Mouse (Mus musculus) midbrain, embryonic 13.5 days (tissue): ENCODE results near the gene Slc17a5. TPM values are rescaled to one million over a fixed set of nuclear protein-coding genes. Genes with fewer than 3 reads are reported as not detected.
A peak's percentile ranks its signal among the peaks of the same experiment; 100 is the strongest.
"Not testable (repeated sequence)": the region's sequence is repeated elsewhere in the genome, so short reads cannot be mapped to it uniquely, and the experiment has no call there.

Experiments used
- ATAC-seq: fragments of 200-750 bp; cut with Nextera tagmentation; 2 replicates; pipeline ENCODE4 v1.8.0; 2017; ENCODE audit warnings: mild to moderate bottlenecking, moderate TSS enrichment, moderate library complexity
- H3K27ac ChIP-seq: fragments of 300-500 bp; sonication (generic); 2 replicates; pipeline ENCODE4 v1.5.1; 2015; ENCODE audit warnings: inconsistent platforms, mild to moderate bottlenecking, moderate library complexity
- H3K27me3 ChIP-seq: fragments of 300-500 bp; sonication (generic); 2 replicates; pipeline ENCODE4 v1.6.1; 2015; ENCODE audit warnings: mild to moderate bottlenecking, inconsistent platforms
- H3K36me3 ChIP-seq: fragments of 300-500 bp; sonication (generic); 2 replicates; pipeline ENCODE4 v1.6.1; 2015; ENCODE audit warnings: mild to moderate bottlenecking, inconsistent platforms
- H3K4me1 ChIP-seq: fragments of 300-500 bp; sonication (generic); replicated peaks from 2 replicates; pipeline ENCODE4 v1.6.1; 2015; ENCODE audit warnings: inconsistent platforms
- H3K4me2 ChIP-seq: fragments of 300-500 bp; sonication (generic); replicated peaks from 2 replicates; pipeline ENCODE4 v1.6.1; 2015; ENCODE audit warnings: moderate library complexity, mild to moderate bottlenecking, inconsistent platforms
- H3K4me3 ChIP-seq: fragments of 300-500 bp; sonication (generic); replicated peaks from 2 replicates; pipeline ENCODE4 v1.5.1; 2015; ENCODE audit warnings: mild to moderate bottlenecking, inconsistent platforms
- H3K9ac ChIP-seq: fragments of 300-500 bp; sonication (generic); replicated peaks from 2 replicates; pipeline ENCODE4 v1.6.1; 2015; ENCODE audit warnings: mild to moderate bottlenecking, inconsistent platforms
- H3K9me3 ChIP-seq: fragments of 300-500 bp; sonication (generic); 2 replicates; pipeline ENCODE4 v1.6.1; 2016; ENCODE audit warnings: mild to moderate bottlenecking, inconsistent platforms
- WGBS: fragments of 180-500 bp; shearing (Covaris S2); methylation state at CpG from one replicate; pipeline ENCODE4 v1.1.7; 2015; 5-methylcytosine and 5-hydroxymethylcytosine counted together
- polyA plus RNA-seq: library from polyadenylated mRNA; unstranded; fragments of >200 nt; fragmentation: Nextera tagmentation; extraction: Ambion mirVana; gene quantifications from 2 replicates; pipeline ENCODE4 v1.2.1, GENCODE M21; 2015

Gene Slc17a5
- polyA plus RNA-seq, 1 experiment from 2014 or later, result 17.2 TPM

DNA sequence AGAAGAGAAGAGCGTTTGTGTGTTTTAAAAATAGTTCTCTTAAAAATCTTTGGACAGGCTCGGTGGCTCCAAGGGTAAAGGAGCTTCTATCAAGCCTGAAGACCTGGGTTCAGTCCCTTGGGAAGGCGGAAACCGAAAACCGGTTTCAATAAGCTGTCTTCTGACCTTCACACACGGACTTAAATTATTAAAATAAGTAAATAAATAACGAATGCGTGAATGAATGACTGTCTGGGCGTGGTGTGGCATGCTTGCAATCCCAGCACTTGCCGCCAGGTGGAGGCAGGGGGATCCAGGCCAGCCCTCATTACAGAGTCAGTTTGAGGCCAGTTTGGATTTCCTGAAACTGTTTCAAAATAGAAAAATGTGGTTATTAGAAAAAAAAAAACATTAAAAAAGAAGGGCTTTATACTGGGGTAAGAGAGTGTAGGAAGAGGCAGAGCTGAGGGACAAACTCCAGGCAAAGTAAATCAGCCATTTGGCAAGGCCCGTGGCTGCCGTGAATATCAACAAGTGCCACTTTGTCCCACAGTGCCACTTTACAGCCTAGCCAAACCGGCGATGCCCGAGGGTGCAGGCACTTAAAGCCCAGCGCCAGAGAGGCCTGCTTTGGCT, 60.0 kb downstream of the Slc17a5 start:
- WGBS, result 4% methylated on average over 16 of the region's 16 CpGs
- peak overlapping the region; percentile 66 for H3K9ac ChIP-seq
- H3K4me3 ChIP-seq, result peak overlapping the region; percentile 50
- no peaks in the 10 kb centered on the region for H3K36me3 ChIP-seq
- no peaks in the 10 kb centered on the region for H3K27me3 ChIP-seq
- no peaks in the 10 kb centered on the region for H3K9me3 ChIP-seq
- peaks cover 5% of the 10 kb centered on the region; the same call in 1 of the 2 replicates for H3K4me1 ChIP-seq
- peak; percentile 53 for ATAC-seq
- peak overlapping the region; percentile 83 for H3K27ac ChIP-seq
- H3K4me2 ChIP-seq, result peak overlapping the region; percentile 80

DNA sequence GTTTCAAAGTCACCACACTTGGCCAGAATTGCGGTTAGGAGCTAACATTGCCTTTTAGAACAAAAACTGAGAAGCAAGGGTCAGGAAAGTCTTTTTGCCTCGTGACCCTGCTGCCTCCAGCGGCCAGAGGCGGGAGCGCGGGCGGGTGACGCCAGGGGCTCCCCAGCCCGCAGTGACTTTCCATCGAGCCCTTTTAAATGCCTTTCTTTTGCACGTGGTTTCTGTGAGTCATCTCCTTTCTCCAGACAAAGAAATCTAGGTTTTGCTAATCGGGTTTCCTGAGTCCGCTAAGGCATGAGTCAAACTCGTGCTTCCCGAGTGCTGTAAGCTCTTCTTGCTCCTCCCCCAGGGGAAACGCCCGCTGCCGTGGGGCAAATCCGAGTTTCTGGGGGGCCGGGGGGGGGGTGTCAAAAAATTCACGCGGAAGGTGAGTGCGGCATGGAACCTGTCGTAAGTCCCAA, 60.5 kb downstream of the Slc17a5 start:
- WGBS, result under 1% methylated on average over 24 of the region's 24 CpGs
- Histone ChIP-seq H3K9ac (peak overlapping the region; percentile 66), H3K27me3 (no peaks in the 10 kb centered on the region), H3K27ac (peak overlapping the region; percentile 83), H3K4me1 (peaks cover 5% of the 10 kb centered on the region; the same call in 1 of the 2 replicates), H3K4me2 (peak overlapping the region; percentile 80), H3K9me3 (no peaks in the 10 kb centered on the region), H3K4me3 (peak overlapping the region; percentile 50), H3K36me3 (no peaks in the 10 kb centered on the region)
- peak; percentile 78 for ATAC-seq

DNA sequence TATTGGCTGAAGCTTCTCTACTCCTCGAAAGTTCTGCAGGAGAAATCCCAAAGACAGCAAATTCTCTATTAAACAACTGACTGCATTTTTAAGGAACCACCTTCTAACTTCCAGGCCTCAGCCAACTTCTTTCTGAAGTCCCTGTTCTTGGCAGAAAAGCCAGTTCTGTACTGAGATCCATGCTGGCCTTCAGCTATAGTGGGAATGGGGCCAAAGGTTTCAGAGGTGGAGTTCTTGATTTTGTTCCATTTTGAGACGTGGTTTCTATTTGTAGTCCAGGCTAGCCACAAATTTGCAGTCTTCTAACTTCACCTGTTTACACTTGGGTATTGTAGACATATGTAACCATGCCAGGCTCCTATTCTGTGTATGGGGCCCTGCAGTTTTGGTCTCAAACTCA, 61.6 kb downstream of the Slc17a5 start:
- WGBS, result 88% methylated on average over 2 of the region's 2 CpGs

DNA sequence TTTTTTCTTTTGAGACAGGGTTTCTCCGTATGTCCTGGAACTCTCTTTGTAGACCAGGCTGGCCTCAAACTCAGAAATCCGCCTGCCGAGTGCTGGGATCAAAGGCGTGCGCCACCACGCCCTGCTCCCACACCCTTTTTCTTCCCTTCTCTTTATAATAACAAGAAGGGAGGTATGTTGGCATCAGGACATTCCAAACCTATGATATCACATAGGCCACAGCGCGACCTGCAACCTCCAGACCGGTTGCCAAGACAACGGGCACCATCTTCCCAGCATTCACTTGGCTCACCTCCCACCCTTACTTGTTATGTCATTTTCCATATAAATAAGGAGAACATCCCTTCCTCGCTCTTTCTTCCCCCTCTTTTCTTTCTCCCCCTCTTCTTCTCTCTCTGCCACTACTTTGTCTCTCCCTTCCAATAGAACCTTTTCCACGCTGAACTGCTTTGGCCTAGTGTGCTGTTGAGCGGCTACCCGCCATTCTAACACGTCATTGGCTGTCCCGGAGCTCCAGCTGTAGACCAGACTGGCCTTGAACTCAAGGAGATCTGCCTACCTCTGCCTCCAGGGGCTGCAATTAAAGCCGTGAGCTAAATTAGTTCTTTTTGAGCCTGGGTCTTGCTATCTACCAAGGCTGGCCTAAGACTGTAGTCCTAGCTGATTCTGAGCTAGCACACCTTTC, 62.2 kb downstream of the Slc17a5 start:
- no peak overlapping the region for H3K4me2 ChIP-seq
- no peak overlapping the region for H3K9ac ChIP-seq
- peaks cover 16% of the 10 kb centered on the region for H3K4me1 ChIP-seq
- no peaks in the 10 kb centered on the region for H3K36me3 ChIP-seq
- ATAC-seq, result no peak
- WGBS, result 90% methylated on average over 17 of the region's 17 CpGs
- no peaks in the 10 kb centered on the region for H3K9me3 ChIP-seq
- no peak overlapping the region for H3K27ac ChIP-seq
- H3K27me3 ChIP-seq, result no peaks in the 10 kb centered on the region
- no peak overlapping the region for H3K4me3 ChIP-seq

More for the DNA sequence above, 61.6 kb downstream of the Slc17a5 start:
- H3K4me3 ChIP-seq, result no peak overlapping the region
- no peaks in the 10 kb centered on the region for H3K36me3 ChIP-seq
- H3K9me3 ChIP-seq, result no peaks in the 10 kb centered on the region
- H3K4me2 ChIP-seq, result no peak overlapping the region
- no peak overlapping the region for H3K9ac ChIP-seq
- H3K27me3 ChIP-seq, result no peaks in the 10 kb centered on the region
- H3K4me1 ChIP-seq, result peaks cover 12% of the 10 kb centered on the region
- no peak overlapping the region for H3K27ac ChIP-seq
- ATAC-seq, result no peak

DNA sequence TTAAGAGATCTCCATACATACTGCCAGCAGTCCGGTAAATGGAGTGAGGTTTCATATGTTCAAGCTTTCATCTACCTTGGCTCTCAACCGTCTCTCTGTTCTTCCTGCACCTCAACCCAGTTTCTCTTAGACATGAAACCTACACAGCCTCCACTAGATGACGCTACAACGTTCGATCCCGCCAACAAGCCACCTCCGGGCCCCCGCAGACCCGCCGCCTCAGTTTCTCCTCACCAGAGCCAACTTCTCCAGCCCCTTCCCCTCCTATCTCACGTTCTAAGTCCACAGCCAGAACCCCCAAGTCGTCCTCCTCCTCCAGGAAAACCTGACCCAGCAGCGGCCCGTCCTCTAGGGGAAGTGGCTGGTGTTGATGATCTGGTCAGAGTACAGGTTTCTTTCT, 66.2 kb downstream of the Slc17a5 start:
- Histone ChIP-seq H3K4me3 (peak overlapping the region; percentile 53), H3K27me3 (no peaks in the 10 kb centered on the region), H3K4me1 (peaks cover 19% of the 10 kb centered on the region), H3K4me2 (peak overlapping the region; percentile 78), H3K27ac (peak overlapping the region; percentile 86), H3K36me3 (no peaks in the 10 kb centered on the region), H3K9ac (peak overlapping the region; percentile 74), H3K9me3 (no peaks in the 10 kb centered on the region)
- peak; percentile 13; the same call in 1 of the 2 replicates for ATAC-seq
- 28% methylated on average over 14 of the region's 14 CpGs for WGBS

DNA sequence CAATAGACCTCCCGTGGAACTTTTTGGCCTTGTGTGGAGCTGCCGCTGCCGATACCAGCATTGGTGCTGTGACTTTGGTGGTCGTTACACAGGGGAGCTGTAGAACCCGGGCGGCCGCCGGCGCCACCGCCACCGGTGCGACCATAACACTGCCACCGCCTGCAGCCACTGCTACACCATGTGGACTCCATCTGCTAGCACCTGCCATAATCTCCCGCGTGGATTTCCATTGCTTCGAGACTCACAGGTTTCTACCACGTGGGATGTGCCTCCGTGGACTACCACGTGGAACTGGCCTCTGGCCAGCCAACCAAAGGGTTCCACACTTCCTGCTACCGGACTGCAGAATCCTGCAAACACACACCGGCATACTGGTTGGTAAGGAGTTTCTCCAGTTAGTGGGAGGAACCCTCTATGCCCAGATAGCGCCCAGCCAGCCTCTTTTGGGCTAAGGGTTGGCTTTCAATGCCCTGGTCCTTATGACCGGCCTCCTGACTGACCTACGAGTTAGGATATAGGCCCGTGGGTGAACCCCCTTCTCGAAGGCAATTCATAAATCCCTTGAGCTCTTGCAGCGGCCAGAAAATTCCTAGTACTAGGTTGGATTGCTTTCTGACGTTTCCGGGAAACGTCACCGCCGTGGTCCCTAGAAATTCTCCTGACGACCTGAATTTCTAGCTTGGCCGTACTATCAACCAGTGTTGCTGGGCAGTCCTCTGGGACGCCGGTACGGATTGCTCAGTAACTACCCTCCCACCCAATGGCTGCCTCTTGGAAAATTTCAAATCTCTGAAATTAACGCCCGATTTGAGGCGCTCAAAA, 66.8 kb downstream of the Slc17a5 start:
- ATAC-seq, result peak; percentile 74
- peaks cover 19% of the 10 kb centered on the region for H3K4me1 ChIP-seq
- H3K36me3 ChIP-seq, result no peaks in the 10 kb centered on the region
- H3K27ac ChIP-seq, result peak overlapping the region; percentile 86
- H3K27me3 ChIP-seq, result no peaks in the 10 kb centered on the region
- H3K9ac ChIP-seq, result peak overlapping the region; percentile 74
- H3K9me3 ChIP-seq, result no peaks in the 10 kb centered on the region
- peak overlapping the region; percentile 78 for H3K4me2 ChIP-seq
- 2% methylated on average over 40 of the region's 40 CpGs for WGBS
- peak overlapping the region; percentile 53 for H3K4me3 ChIP-seq

DNA sequence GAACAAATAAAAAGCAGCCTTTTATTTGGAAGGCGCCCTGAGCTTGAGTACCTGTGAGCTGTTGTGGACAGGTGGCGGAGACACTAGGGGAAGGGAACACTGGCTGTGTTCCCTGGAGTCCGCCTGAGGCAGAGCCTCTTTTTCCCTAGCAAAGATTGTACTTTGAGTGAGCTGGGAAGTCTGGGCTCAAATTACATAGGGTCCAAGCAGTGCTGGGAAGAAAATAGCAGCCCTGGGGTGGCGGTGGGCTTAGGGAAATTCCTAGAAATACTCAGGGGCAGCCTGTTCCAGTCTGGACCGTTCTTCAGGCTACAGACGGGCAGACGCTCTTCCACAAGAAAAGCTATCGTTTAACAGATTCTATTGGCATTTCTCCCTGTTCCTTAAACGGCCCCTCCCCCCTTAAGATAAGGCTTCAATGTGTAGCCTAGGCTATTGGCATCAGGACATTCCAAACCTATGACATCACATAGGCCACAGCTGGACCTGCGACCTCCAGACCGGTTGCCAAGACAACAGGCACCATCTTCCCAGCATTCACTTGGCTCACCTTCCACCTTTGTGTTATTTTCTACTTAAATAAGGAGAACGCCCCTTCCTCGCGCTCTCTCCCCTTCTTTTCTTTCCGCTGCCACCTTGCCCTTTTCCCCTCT, 67.6 kb downstream of the Slc17a5 start:
- Histone ChIP-seq H3K4me2 (peak overlapping the region; percentile 78), H3K9me3 (no peaks in the 10 kb centered on the region), H3K27ac (peak overlapping the region; percentile 86), H3K27me3 (no peaks in the 10 kb centered on the region), H3K4me3 (peak overlapping the region; percentile 53), H3K36me3 (no peaks in the 10 kb centered on the region), H3K9ac (peak overlapping the region; percentile 74), H3K4me1 (peaks cover 19% of the 10 kb centered on the region)
- WGBS, result under 1% methylated on average over 15 of the region's 15 CpGs
- peak; percentile 88 for ATAC-seq

DNA sequence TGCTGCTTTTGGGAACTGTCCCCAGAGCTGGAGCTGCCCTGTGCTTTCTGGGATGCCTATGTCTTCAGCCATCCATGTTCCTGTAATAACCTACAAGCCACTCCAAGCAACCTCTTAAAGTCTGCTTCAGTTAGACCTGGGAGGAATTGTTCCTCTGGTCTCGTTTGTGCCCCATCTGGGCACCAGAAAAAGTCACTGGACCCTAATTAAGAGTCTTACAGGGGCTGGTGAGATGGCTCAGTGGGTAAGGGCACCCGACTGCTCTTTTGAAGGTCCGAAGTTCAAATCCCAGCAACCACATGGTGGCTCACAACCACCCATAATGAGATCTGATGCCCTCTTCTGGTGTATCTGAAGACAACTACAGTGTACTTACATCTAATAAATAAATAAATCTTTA, 70.6 kb downstream of the Slc17a5 start:
- H3K27me3 ChIP-seq, H3K4me2 ChIP-seq, ATAC-seq, H3K36me3 ChIP-seq, H3K9me3 ChIP-seq, H3K4me3 ChIP-seq, H3K27ac ChIP-seq, H3K9ac ChIP-seq: not testable (repeated sequence)
- WGBS, result 69% methylated on average over 3 of the region's 3 CpGs
- peaks cover 19% of the 10 kb centered on the region for H3K4me1 ChIP-seq

DNA sequence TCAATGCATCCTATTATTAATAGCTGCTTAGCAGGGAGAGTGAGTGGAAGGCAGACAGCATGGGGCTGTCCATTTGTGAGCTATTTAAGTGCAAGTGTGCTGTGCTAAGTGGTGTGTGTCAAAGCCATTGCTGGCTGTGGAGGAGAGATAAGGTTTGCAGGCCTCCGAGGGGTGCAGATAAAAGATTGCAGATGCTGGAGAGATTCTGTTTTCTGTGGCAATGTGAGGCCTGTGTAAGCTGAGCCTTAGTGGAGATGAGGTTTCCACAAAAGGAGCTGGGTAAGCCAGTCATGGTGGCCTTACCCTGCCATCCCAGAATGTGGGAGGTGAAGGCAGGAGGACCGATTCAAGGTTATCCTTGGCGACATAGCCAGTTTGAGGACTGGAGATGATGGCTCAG, 71.7 kb downstream of the Slc17a5 start:
- Histone ChIP-seq H3K27ac (peak overlapping the region; percentile 25; the same call in 1 of the 2 replicates), H3K27me3 (no peaks in the 10 kb centered on the region), H3K4me2 (no peak overlapping the region), H3K9me3 (no peaks in the 10 kb centered on the region), H3K36me3 (peaks cover 3% of the 10 kb centered on the region; the same call in 1 of the 2 replicates), H3K4me1 (peaks cover 12% of the 10 kb centered on the region), H3K4me3 (no peak overlapping the region), H3K9ac (no peak overlapping the region)
- 73% methylated on average over 3 of the region's 3 CpGs for WGBS
- ATAC-seq, result no peak

DNA sequence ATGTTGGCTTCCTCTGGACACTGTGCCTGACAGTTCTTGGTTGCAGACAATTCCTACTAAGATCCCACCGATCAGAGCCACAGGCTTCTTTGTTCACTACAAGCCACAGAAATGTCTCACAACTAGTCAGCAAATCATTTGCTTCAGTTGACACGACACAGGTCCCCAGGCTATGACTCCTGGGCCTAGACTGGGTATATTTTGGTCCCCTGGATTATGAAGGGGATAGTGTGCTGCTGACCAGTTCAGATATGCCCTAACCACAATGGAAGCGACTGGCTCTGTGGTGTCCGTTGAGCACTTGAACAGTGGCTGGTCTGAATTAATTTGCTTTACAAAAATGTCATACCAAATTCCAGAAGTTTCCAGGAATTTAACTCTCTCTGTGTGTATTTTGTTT, 73.2 kb downstream of the Slc17a5 start:
- WGBS, result 87% methylated on average over 4 of the region's 4 CpGs
- no peak overlapping the region for H3K4me2 ChIP-seq
- H3K27ac ChIP-seq, result no peak overlapping the region
- H3K4me1 ChIP-seq, result peaks cover under 1% of the 10 kb centered on the region
- H3K9me3 ChIP-seq, result no peaks in the 10 kb centered on the region
- no peak overlapping the region for H3K4me3 ChIP-seq
- H3K36me3 ChIP-seq, result peaks cover 3% of the 10 kb centered on the region; the same call in 1 of the 2 replicates
- no peak for ATAC-seq
- H3K9ac ChIP-seq, result no peak overlapping the region
- H3K27me3 ChIP-seq, result no peaks in the 10 kb centered on the region

DNA sequence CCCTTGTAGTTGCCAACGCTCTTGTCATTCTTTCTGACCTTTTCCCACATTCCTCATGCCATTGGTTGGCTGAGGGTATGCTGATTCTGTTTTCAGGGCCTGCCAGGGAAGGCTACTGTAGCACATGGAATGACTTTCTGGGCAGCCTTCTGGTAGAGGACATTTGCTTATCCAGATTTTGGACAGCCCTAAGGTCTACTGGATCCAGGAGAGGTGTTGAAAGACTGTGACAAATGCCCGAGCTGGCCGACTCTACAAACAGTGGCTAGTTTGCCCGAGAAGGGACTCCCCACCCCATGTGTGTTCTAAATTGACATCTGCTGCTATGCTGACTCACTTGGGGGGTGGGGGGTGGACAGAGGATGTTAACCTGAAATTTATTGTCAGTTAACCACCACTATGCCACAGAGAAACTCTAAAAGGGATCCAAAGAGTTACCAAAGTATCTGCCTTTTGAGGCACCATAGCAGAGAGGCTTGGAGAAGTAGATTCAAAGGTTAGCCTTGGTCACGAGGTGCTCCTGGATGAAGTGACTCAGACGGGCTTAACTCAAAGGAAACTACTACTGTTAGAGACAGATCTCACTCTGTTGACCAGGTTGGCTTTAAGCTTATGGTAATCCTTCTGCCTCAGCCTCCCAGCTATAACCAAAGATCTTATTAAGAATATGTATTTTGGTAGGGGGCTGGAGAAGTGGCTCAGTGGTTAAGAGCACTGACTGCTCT, 73.9 kb downstream of the Slc17a5 start:
- 86% methylated on average over 6 of the region's 6 CpGs for WGBS
- no peak for ATAC-seq

More for the DNA sequence above, 73.9 kb downstream of the Slc17a5 start:
- peaks cover 3% of the 10 kb centered on the region; the same call in 1 of the 2 replicates for H3K36me3 ChIP-seq
- no peaks in the 10 kb centered on the region for H3K27me3 ChIP-seq
- H3K4me3 ChIP-seq, result no peak overlapping the region
- no peak overlapping the region for H3K9ac ChIP-seq
- no peaks in the 10 kb centered on the region for H3K9me3 ChIP-seq
- no peaks in the 10 kb centered on the region for H3K4me1 ChIP-seq
- no peak overlapping the region for H3K4me2 ChIP-seq
- H3K27ac ChIP-seq, result no peak overlapping the region
